Mouse (Mus musculus) heart, embryonic 10.5 days (tissue): Measurements from ENCODE around the gene L3hypdh. TPM values are rescaled to one million over a fixed set of nuclear protein-coding genes. Genes with fewer than 3 reads are reported as not detected.

Source experiments
- microRNA-seq: library from miRNA; unstranded; fragments of <30 nt; microRNA quantifications from one replicate; pipeline ENCODE4, GENCODE M21; 2017
- polyA plus RNA-seq: library from polyadenylated mRNA; unstranded; fragments of >200 nt; fragmentation: Nextera tagmentation; extraction: Ambion mirVana; gene quantifications from 2 replicates; pipeline ENCODE4 v1.2.1, GENCODE M21; 2016

The L3hypdh gene
- polyA plus RNA-seq, 1 experiment from 2014 or later = 15.1 TPM

Small RNA genes within 50 kb of the gene (microRNA-seq; reads per million reads assigned to microRNA genes)
- gene Gm24466 = not detected

Other genes with a start within 250 kb of the L3hypdh start
- gene Gpr135, start 14.3 kb downstream of the L3hypdh start, polyA plus RNA-seq = 0.32 and 0.41 TPM in 2 replicates
- gene Jkamp, start 150 bp upstream of the L3hypdh start, polyA plus RNA-seq = 65.2 and 70.7 TPM in 2 replicates
- not detected in 2 replicates for gene Ccdc175, start 99.6 kb upstream of the L3hypdh start, polyA plus RNA-seq